Mouse (Mus musculus): ENCODE results near the gene Igsf21. TPM values are rescaled to one million over a fixed set of nuclear protein-coding genes. Genes with fewer than 3 reads are reported as not detected.

The Igsf21 gene
- polyA plus RNA-seq, 1 experiment from 2014 or later = 16.5 TPM

GRCm38 (mm10) chr4:140205811-140206231 is 40.8 kb downstream of the Igsf21 start:
- no peaks in the 10 kb centered on the region for H3K27me3 ChIP-seq (ENCODE audit: control insufficient read depth, insufficient read depth, low read length)
- H3K4me3 ChIP-seq (ENCODE audit: low read depth, low read length) = no peak overlapping the region
- no peak overlapping the region for H3K9ac ChIP-seq (ENCODE audit: low read length)
- H3K27ac ChIP-seq (ENCODE audit: low read depth, low read length) = no peak overlapping the region
- H3K9me3 ChIP-seq (ENCODE audit: control insufficient read depth, low read length) = no peaks in the 10 kb centered on the region
- 82% methylated on average over 12 of the region's 12 CpGs for WGBS
- no peaks in the 10 kb centered on the region for H3K36me3 ChIP-seq (ENCODE audit: control insufficient read depth, insufficient read depth, low read length)
- DNase-seq (ENCODE audit: low spot score, missing footprints) (no peak), ATAC-seq (ENCODE audit: low FRiP score) (no peak)
- no peak overlapping the region for H3K4me2 ChIP-seq
- peaks cover 13% of the 10 kb centered on the region for H3K4me1 ChIP-seq (ENCODE audit: control insufficient read depth, insufficient read depth, low read length)

- H3K27ac ChIP-seq (ENCODE audit: low read depth, low read length) = no peak overlapping the region
- WGBS = 92% methylated on average over 10 of the region's 10 CpGs
These were observed 41.8 kb downstream of the Igsf21 start for GRCm38 (mm10) chr4:140204775-140205174.

GRCm38 (mm10) chr4:140203696-140204272 is 42.8 kb downstream of the Igsf21 start:
- Histone ChIP-seq H3K9ac (ENCODE audit: low read length) (no peak overlapping the region; the same call in 1 of the 2 replicates), H3K9me3 (ENCODE audit: control insufficient read depth, low read length) (no peaks in the 10 kb centered on the region), H3K4me1 (ENCODE audit: control insufficient read depth, insufficient read depth, low read length) (0 out of 2 replicates have a peak, but pooled peaks cover 4% of the 10 kb centered on the region), H3K27me3 (ENCODE audit: control insufficient read depth, insufficient read depth, low read length) (no peaks in the 10 kb centered on the region), H3K4me3 (ENCODE audit: low read depth, low read length) (no peak overlapping the region), H3K27ac (ENCODE audit: low read depth, low read length) (no peak overlapping the region), H3K36me3 (ENCODE audit: control insufficient read depth, insufficient read depth, low read length) (no peaks in the 10 kb centered on the region), H3K4me2 (no peak overlapping the region)
- DNase-seq (ENCODE audit: low spot score, missing footprints) (no peak), ATAC-seq (ENCODE audit: low FRiP score) (0 out of 2 replicates have a peak, but pooled peaks have one; percentile 19)
- WGBS = 89% methylated on average over 12 of the region's 12 CpGs

More at GRCm38 (mm10) chr4:140204775-140205174, 41.8 kb downstream of the Igsf21 start:
- Histone ChIP-seq H3K9ac (ENCODE audit: low read length) (no peak overlapping the region), H3K4me3 (ENCODE audit: low read depth, low read length) (no peak overlapping the region), H3K27me3 (ENCODE audit: control insufficient read depth, insufficient read depth, low read length) (no peaks in the 10 kb centered on the region), H3K4me2 (no peak overlapping the region), H3K36me3 (ENCODE audit: control insufficient read depth, insufficient read depth, low read length) (no peaks in the 10 kb centered on the region), H3K4me1 (ENCODE audit: control insufficient read depth, insufficient read depth, low read length) (0 out of 2 replicates have a peak, but pooled peaks cover 4% of the 10 kb centered on the region), H3K9me3 (ENCODE audit: control insufficient read depth, low read length) (no peaks in the 10 kb centered on the region)
- ATAC-seq (ENCODE audit: low FRiP score) (no peak), DNase-seq (ENCODE audit: low spot score, missing footprints) (no peak)

GRCm38 (mm10) chr4:140202196-140202595 is 44.4 kb downstream of the Igsf21 start:
- ATAC-seq (ENCODE audit: low FRiP score) (no peak), DNase-seq (ENCODE audit: low spot score, missing footprints) (no peak)
- no peaks in the 10 kb centered on the region for H3K36me3 ChIP-seq (ENCODE audit: control insufficient read depth, insufficient read depth, low read length)
- H3K4me3 ChIP-seq (ENCODE audit: low read depth, low read length) = no peak overlapping the region
- no peak overlapping the region for H3K27ac ChIP-seq (ENCODE audit: low read depth, low read length)
- H3K9me3 ChIP-seq (ENCODE audit: control insufficient read depth, low read length) = no peaks in the 10 kb centered on the region
- H3K4me2 ChIP-seq = no peak overlapping the region
- no peaks in the 10 kb centered on the region for H3K27me3 ChIP-seq (ENCODE audit: control insufficient read depth, insufficient read depth, low read length)
- H3K9ac ChIP-seq (ENCODE audit: low read length) = no peak overlapping the region
- WGBS = 42% methylated on average over 6 of the region's 6 CpGs
- 0 out of 2 replicates have a peak, but pooled peaks cover 4% of the 10 kb centered on the region for H3K4me1 ChIP-seq (ENCODE audit: control insufficient read depth, insufficient read depth, low read length)

- Histone ChIP-seq H3K9ac (ENCODE audit: low read length) (no peak overlapping the region), H3K4me3 (ENCODE audit: low read depth, low read length) (no peak overlapping the region), H3K9me3 (ENCODE audit: control insufficient read depth, low read length) (no peaks in the 10 kb centered on the region), H3K27me3 (ENCODE audit: control insufficient read depth, insufficient read depth, low read length) (no peaks in the 10 kb centered on the region), H3K36me3 (ENCODE audit: control insufficient read depth, insufficient read depth, low read length) (no peaks in the 10 kb centered on the region), H3K4me1 (ENCODE audit: control insufficient read depth, insufficient read depth, low read length) (0 out of 2 replicates have a peak, but pooled peaks cover 4% of the 10 kb centered on the region), H3K4me2 (no peak overlapping the region), H3K27ac (ENCODE audit: low read depth, low read length) (no peak overlapping the region)
- ATAC-seq (ENCODE audit: low FRiP score) = no peak
- no peak for DNase-seq (ENCODE audit: low spot score, missing footprints)
- WGBS = 84% methylated on average over 14 of the region's 14 CpGs
These were observed 46.3 kb downstream of the Igsf21 start for GRCm38 (mm10) chr4:140200296-140200695.

- DNase-seq (ENCODE audit: low spot score, missing footprints) (no peak), ATAC-seq (ENCODE audit: low FRiP score) (no peak)
- Histone ChIP-seq H3K4me1 (ENCODE audit: control insufficient read depth, insufficient read depth, low read length) (no peaks in the 10 kb centered on the region; the same call in 1 of the 2 replicates), H3K27me3 (ENCODE audit: control insufficient read depth, insufficient read depth, low read length) (no peaks in the 10 kb centered on the region), H3K4me3 (ENCODE audit: low read depth, low read length) (no peak overlapping the region), H3K9me3 (ENCODE audit: control insufficient read depth, low read length) (no peaks in the 10 kb centered on the region), H3K36me3 (ENCODE audit: control insufficient read depth, insufficient read depth, low read length) (no peaks in the 10 kb centered on the region), H3K9ac (ENCODE audit: low read length) (no peak overlapping the region), H3K27ac (ENCODE audit: low read depth, low read length) (no peak overlapping the region), H3K4me2 (no peak overlapping the region)
- 80% methylated on average over 9 of the region's 9 CpGs for WGBS
These were observed 49.9 kb downstream of the Igsf21 start for GRCm38 (mm10) chr4:140196717-140197116.

- peaks cover 2% of the 10 kb centered on the region; the same call in 1 of the 2 replicates for H3K4me1 ChIP-seq (ENCODE audit: control insufficient read depth, insufficient read depth, low read length)
- H3K27ac ChIP-seq (ENCODE audit: low read depth, low read length) = no peak overlapping the region
- ATAC-seq (ENCODE audit: low FRiP score) (no peak), DNase-seq (ENCODE audit: low spot score, missing footprints) (no peak)
- H3K36me3 ChIP-seq (ENCODE audit: control insufficient read depth, insufficient read depth, low read length) = no peaks in the 10 kb centered on the region
- WGBS = 84% methylated on average over 18 of the region's 18 CpGs
- no peak overlapping the region for H3K4me2 ChIP-seq
- H3K27me3 ChIP-seq (ENCODE audit: control insufficient read depth, insufficient read depth, low read length) = no peaks in the 10 kb centered on the region
- H3K9me3 ChIP-seq (ENCODE audit: control insufficient read depth, low read length) = no peaks in the 10 kb centered on the region
- no peak overlapping the region for H3K4me3 ChIP-seq (ENCODE audit: low read depth, low read length)
- no peak overlapping the region for H3K9ac ChIP-seq (ENCODE audit: low read length)
These were observed 54.1 kb downstream of the Igsf21 start for GRCm38 (mm10) chr4:140192276-140193002.

GRCm38 (mm10) chr4:140189601-140190000 is 57.0 kb downstream of the Igsf21 start:
- Histone ChIP-seq H3K9ac (ENCODE audit: low read length) (no peak overlapping the region), H3K27me3 (ENCODE audit: control insufficient read depth, insufficient read depth, low read length) (no peaks in the 10 kb centered on the region), H3K4me3 (ENCODE audit: low read depth, low read length) (no peak overlapping the region), H3K27ac (ENCODE audit: low read depth, low read length) (no peak overlapping the region), H3K4me2 (no peak overlapping the region), H3K9me3 (ENCODE audit: control insufficient read depth, low read length) (no peaks in the 10 kb centered on the region), H3K4me1 (ENCODE audit: control insufficient read depth, insufficient read depth, low read length) (peaks cover 2% of the 10 kb centered on the region; the same call in 1 of the 2 replicates), H3K36me3 (ENCODE audit: control insufficient read depth, insufficient read depth, low read length) (no peaks in the 10 kb centered on the region)
- DNase-seq (ENCODE audit: low spot score, missing footprints) (no peak), ATAC-seq (ENCODE audit: low FRiP score) (no peak)
- 87% methylated on average over 9 of the region's 9 CpGs for WGBS

GRCm38 (mm10) chr4:140188626-140189025 is 58.0 kb downstream of the Igsf21 start:
- WGBS = 81% methylated on average over 7 of the region's 7 CpGs
- ATAC-seq (ENCODE audit: low FRiP score) = no peak
- no peak overlapping the region; the same call in 1 of the 2 replicates for H3K27ac ChIP-seq (ENCODE audit: low read depth, low read length)

More at GRCm38 (mm10) chr4:140188626-140189025, 58.0 kb downstream of the Igsf21 start:
- Histone ChIP-seq H3K4me3 (ENCODE audit: low read depth, low read length) (no peak overlapping the region), H3K27me3 (ENCODE audit: control insufficient read depth, insufficient read depth, low read length) (no peaks in the 10 kb centered on the region), H3K9me3 (ENCODE audit: control insufficient read depth, low read length) (no peaks in the 10 kb centered on the region), H3K36me3 (ENCODE audit: control insufficient read depth, insufficient read depth, low read length) (no peaks in the 10 kb centered on the region), H3K9ac (ENCODE audit: low read length) (no peak overlapping the region), H3K4me2 (no peak overlapping the region), H3K4me1 (ENCODE audit: control insufficient read depth, insufficient read depth, low read length) (peaks cover 2% of the 10 kb centered on the region; the same call in 1 of the 2 replicates)
- DNase-seq (ENCODE audit: low spot score, missing footprints) = no peak

Measured in midbrain, embryonic 11.5 days (tissue).